Mouse (Mus musculus): ENCODE measurements at regions not wholly inside any gene's neighbourhood (a gene's known extent, or its start where the extent isn't known, plus 50 kb on each side); places are given as distances from the start of the nearest gene placed in this dataset.

GRCm38 (mm10) chr1:154032669-154033099 is 132.7 kb upstream of the Teddm2 start:
- H3K4me1 ChIP-seq (ENCODE audit: control insufficient read depth, insufficient read depth, low read length) = no peaks in the 10 kb centered on the region
- H3K4me2 ChIP-seq (ENCODE audit: low read depth, severe bottlenecking) = 0 out of 2 replicates have a peak overlapping the region, but pooled peaks have one; percentile 18
- no peaks in the 10 kb centered on the region for H3K27me3 ChIP-seq (ENCODE audit: control insufficient read depth, insufficient read depth, low read length)
- WGBS = 17% methylated on average over 14 of the region's 14 CpGs
- no peak overlapping the region for H3K27ac ChIP-seq (replicated peaks; ENCODE audit: low read depth, low read length)
- no peak overlapping the region for H3K4me3 ChIP-seq (ENCODE audit: low read depth, low read length)
- DNase-seq (ENCODE audit: low spot score) (peak; percentile 78), ATAC-seq (ENCODE audit: insufficient number of reproducible peaks, low FRiP score, low TSS enrichment, low read depth) (0 out of 2 replicates have a peak, but pooled peaks have one; percentile 39)
- no peak overlapping the region for H3K9ac ChIP-seq (ENCODE audit: low read length)
- H3K9me3 ChIP-seq (ENCODE audit: control insufficient read depth, low read length) = no peaks in the 10 kb centered on the region
- H3K36me3 ChIP-seq (ENCODE audit: control insufficient read depth, insufficient read depth, low read length) = no peaks in the 10 kb centered on the region

- WGBS = 88% methylated on average over 13 of the region's 13 CpGs
- H3K9me3 ChIP-seq (ENCODE audit: control insufficient read depth, low read length) = no peaks in the 10 kb centered on the region
Measured at GRCm38 (mm10) chr1:154033958-154034606, 134.1 kb upstream of the Teddm2 start.

GRCm38 (mm10) chr1:154036729-154037270 is 136.8 kb upstream of the Teddm2 start:
- Histone ChIP-seq H3K4me3 (ENCODE audit: low read depth, low read length) (no peak overlapping the region), H3K9ac (ENCODE audit: low read length) (no peak overlapping the region), H3K9me3 (ENCODE audit: control insufficient read depth, low read length) (no peaks in the 10 kb centered on the region), H3K36me3 (ENCODE audit: control insufficient read depth, insufficient read depth, low read length) (no peaks in the 10 kb centered on the region), H3K27ac (replicated peaks; ENCODE audit: low read depth, low read length) (no peak overlapping the region), H3K27me3 (ENCODE audit: control insufficient read depth, insufficient read depth, low read length) (no peaks in the 10 kb centered on the region), H3K4me2 (ENCODE audit: low read depth, severe bottlenecking) (no peak overlapping the region), H3K4me1 (ENCODE audit: control insufficient read depth, insufficient read depth, low read length) (no peaks in the 10 kb centered on the region)
- WGBS = 67% methylated on average over 4 of the region's 4 CpGs
- DNase-seq (ENCODE audit: low spot score) (no peak), ATAC-seq (ENCODE audit: insufficient number of reproducible peaks, low FRiP score, low TSS enrichment, low read depth) (no peak)

More at GRCm38 (mm10) chr1:154033958-154034606, 134.1 kb upstream of the Teddm2 start:
- DNase-seq (ENCODE audit: low spot score) (no peak), ATAC-seq (ENCODE audit: insufficient number of reproducible peaks, low FRiP score, low TSS enrichment, low read depth) (no peak)
- H3K36me3 ChIP-seq (ENCODE audit: control insufficient read depth, insufficient read depth, low read length) = no peaks in the 10 kb centered on the region
- no peak overlapping the region for H3K9ac ChIP-seq (ENCODE audit: low read length)
- no peak overlapping the region for H3K27ac ChIP-seq (replicated peaks; ENCODE audit: low read depth, low read length)
- H3K4me1 ChIP-seq (ENCODE audit: control insufficient read depth, insufficient read depth, low read length) = no peaks in the 10 kb centered on the region
- no peak overlapping the region for H3K4me2 ChIP-seq (ENCODE audit: low read depth, severe bottlenecking)
- H3K4me3 ChIP-seq (ENCODE audit: low read depth, low read length) = no peak overlapping the region
- no peaks in the 10 kb centered on the region for H3K27me3 ChIP-seq (ENCODE audit: control insufficient read depth, insufficient read depth, low read length)

GRCm38 (mm10) chr1:154038241-154038640 is 138.2 kb upstream of the Teddm2 start:
- Histone ChIP-seq H3K27ac (replicated peaks; ENCODE audit: low read depth, low read length) (no peak overlapping the region), H3K9ac (ENCODE audit: low read length) (no peak overlapping the region), H3K9me3 (ENCODE audit: control insufficient read depth, low read length) (no peaks in the 10 kb centered on the region), H3K4me2 (ENCODE audit: low read depth, severe bottlenecking) (no peak overlapping the region), H3K36me3 (ENCODE audit: control insufficient read depth, insufficient read depth, low read length) (no peaks in the 10 kb centered on the region), H3K27me3 (ENCODE audit: control insufficient read depth, insufficient read depth, low read length) (no peaks in the 10 kb centered on the region), H3K4me1 (ENCODE audit: control insufficient read depth, insufficient read depth, low read length) (no peaks in the 10 kb centered on the region), H3K4me3 (ENCODE audit: low read depth, low read length) (no peak overlapping the region)
- WGBS = 79% methylated on average over 2 of the region's 2 CpGs
- ATAC-seq (ENCODE audit: insufficient number of reproducible peaks, low FRiP score, low TSS enrichment, low read depth) (no peak), DNase-seq (ENCODE audit: low spot score) (no peak)

- H3K4me3 ChIP-seq (ENCODE audit: low read depth, low read length) = no peak overlapping the region
- H3K27ac ChIP-seq (replicated peaks; ENCODE audit: low read depth, low read length) = no peak overlapping the region
- H3K4me1 ChIP-seq (ENCODE audit: control insufficient read depth, insufficient read depth, low read length) = no peaks in the 10 kb centered on the region
- no peak for ATAC-seq (ENCODE audit: insufficient number of reproducible peaks, low FRiP score, low TSS enrichment, low read depth)
- DNase-seq (ENCODE audit: low spot score) = no peak
- no peak overlapping the region for H3K9ac ChIP-seq (ENCODE audit: low read length)
- H3K36me3 ChIP-seq (ENCODE audit: control insufficient read depth, insufficient read depth, low read length) = no peaks in the 10 kb centered on the region
- no peaks in the 10 kb centered on the region for H3K27me3 ChIP-seq (ENCODE audit: control insufficient read depth, insufficient read depth, low read length)
- no peaks in the 10 kb centered on the region for H3K9me3 ChIP-seq (ENCODE audit: control insufficient read depth, low read length)
- WGBS = 73% methylated on average over 3 of the region's 3 CpGs
- no peak overlapping the region for H3K4me2 ChIP-seq (ENCODE audit: low read depth, severe bottlenecking)
Measured at GRCm38 (mm10) chr1:154040907-154041306, 140.9 kb upstream of the Teddm2 start.

- WGBS = 78% methylated on average over 2 of the region's 2 CpGs
- DNase-seq (ENCODE audit: low spot score) (no peak), ATAC-seq (ENCODE audit: insufficient number of reproducible peaks, low FRiP score, low TSS enrichment, low read depth) (no peak)
- H3K27ac ChIP-seq (replicated peaks; ENCODE audit: low read depth, low read length) = no peak overlapping the region
- no peaks in the 10 kb centered on the region for H3K4me1 ChIP-seq (ENCODE audit: control insufficient read depth, insufficient read depth, low read length)
- H3K27me3 ChIP-seq (ENCODE audit: control insufficient read depth, insufficient read depth, low read length) = no peaks in the 10 kb centered on the region
- H3K4me3 ChIP-seq (ENCODE audit: low read depth, low read length) = no peak overlapping the region
- H3K36me3 ChIP-seq (ENCODE audit: control insufficient read depth, insufficient read depth, low read length) = no peaks in the 10 kb centered on the region
- H3K9me3 ChIP-seq (ENCODE audit: control insufficient read depth, low read length) = no peaks in the 10 kb centered on the region
- no peak overlapping the region for H3K4me2 ChIP-seq (ENCODE audit: low read depth, severe bottlenecking)
- no peak overlapping the region for H3K9ac ChIP-seq (ENCODE audit: low read length)
Measured at GRCm38 (mm10) chr1:154042956-154043355, 142.9 kb upstream of the Teddm2 start.

GRCm38 (mm10) chr1:154044712-154045111 is 144.7 kb upstream of the Teddm2 start:
- Histone ChIP-seq H3K9me3 (ENCODE audit: control insufficient read depth, low read length) (no peaks in the 10 kb centered on the region), H3K36me3 (ENCODE audit: control insufficient read depth, insufficient read depth, low read length) (no peaks in the 10 kb centered on the region), H3K27ac (replicated peaks; ENCODE audit: low read depth, low read length) (no peak overlapping the region), H3K27me3 (ENCODE audit: control insufficient read depth, insufficient read depth, low read length) (no peaks in the 10 kb centered on the region), H3K9ac (ENCODE audit: low read length) (no peak overlapping the region), H3K4me3 (ENCODE audit: low read depth, low read length) (no peak overlapping the region), H3K4me1 (ENCODE audit: control insufficient read depth, insufficient read depth, low read length) (no peaks in the 10 kb centered on the region), H3K4me2 (ENCODE audit: low read depth, severe bottlenecking) (no peak overlapping the region)
- 83% methylated on average over 4 of the region's 4 CpGs for WGBS
- no peak for ATAC-seq (ENCODE audit: insufficient number of reproducible peaks, low FRiP score, low TSS enrichment, low read depth)
- no peak for DNase-seq (ENCODE audit: low spot score)

GRCm38 (mm10) chr1:154045951-154046350 is 145.9 kb upstream of the Teddm2 start:
- no peak for DNase-seq (ENCODE audit: low spot score)
- ATAC-seq (ENCODE audit: insufficient number of reproducible peaks, low FRiP score, low TSS enrichment, low read depth) = no peak

GRCm38 (mm10) chr1:154053641-154054040 is 147.3 kb upstream of the Zfp648 start:
- H3K9ac ChIP-seq (ENCODE audit: low read length) = no peak overlapping the region
- DNase-seq (ENCODE audit: low spot score) (no peak), ATAC-seq (ENCODE audit: insufficient number of reproducible peaks, low FRiP score, low TSS enrichment, low read depth) (no peak)
- H3K4me1 ChIP-seq (ENCODE audit: control insufficient read depth, insufficient read depth, low read length) = no peaks in the 10 kb centered on the region
- H3K36me3 ChIP-seq (ENCODE audit: control insufficient read depth, insufficient read depth, low read length) = no peaks in the 10 kb centered on the region
- 84% methylated on average over 7 of the region's 7 CpGs for WGBS
- no peak overlapping the region for H3K4me2 ChIP-seq (ENCODE audit: low read depth, severe bottlenecking)
- no peaks in the 10 kb centered on the region for H3K9me3 ChIP-seq (ENCODE audit: control insufficient read depth, low read length)
- no peak overlapping the region for H3K4me3 ChIP-seq (ENCODE audit: low read depth, low read length)
- H3K27ac ChIP-seq (replicated peaks; ENCODE audit: low read depth, low read length) = no peak overlapping the region
- H3K27me3 ChIP-seq (ENCODE audit: control insufficient read depth, insufficient read depth, low read length) = no peaks in the 10 kb centered on the region

More at GRCm38 (mm10) chr1:154045951-154046350, 145.9 kb upstream of the Teddm2 start:
- H3K27me3 ChIP-seq (ENCODE audit: control insufficient read depth, insufficient read depth, low read length) = no peaks in the 10 kb centered on the region
- no peaks in the 10 kb centered on the region for H3K9me3 ChIP-seq (ENCODE audit: control insufficient read depth, low read length)
- H3K27ac ChIP-seq (replicated peaks; ENCODE audit: low read depth, low read length) = no peak overlapping the region
- H3K9ac ChIP-seq (ENCODE audit: low read length) = no peak overlapping the region
- no peaks in the 10 kb centered on the region for H3K36me3 ChIP-seq (ENCODE audit: control insufficient read depth, insufficient read depth, low read length)
- no peaks in the 10 kb centered on the region for H3K4me1 ChIP-seq (ENCODE audit: control insufficient read depth, insufficient read depth, low read length)
- H3K4me2 ChIP-seq (ENCODE audit: low read depth, severe bottlenecking) = no peak overlapping the region
- H3K4me3 ChIP-seq (ENCODE audit: low read depth, low read length) = no peak overlapping the region
